Comparison of ENCODE assay signal across 8 mouse cellular contexts in the genomic region with DNA sequence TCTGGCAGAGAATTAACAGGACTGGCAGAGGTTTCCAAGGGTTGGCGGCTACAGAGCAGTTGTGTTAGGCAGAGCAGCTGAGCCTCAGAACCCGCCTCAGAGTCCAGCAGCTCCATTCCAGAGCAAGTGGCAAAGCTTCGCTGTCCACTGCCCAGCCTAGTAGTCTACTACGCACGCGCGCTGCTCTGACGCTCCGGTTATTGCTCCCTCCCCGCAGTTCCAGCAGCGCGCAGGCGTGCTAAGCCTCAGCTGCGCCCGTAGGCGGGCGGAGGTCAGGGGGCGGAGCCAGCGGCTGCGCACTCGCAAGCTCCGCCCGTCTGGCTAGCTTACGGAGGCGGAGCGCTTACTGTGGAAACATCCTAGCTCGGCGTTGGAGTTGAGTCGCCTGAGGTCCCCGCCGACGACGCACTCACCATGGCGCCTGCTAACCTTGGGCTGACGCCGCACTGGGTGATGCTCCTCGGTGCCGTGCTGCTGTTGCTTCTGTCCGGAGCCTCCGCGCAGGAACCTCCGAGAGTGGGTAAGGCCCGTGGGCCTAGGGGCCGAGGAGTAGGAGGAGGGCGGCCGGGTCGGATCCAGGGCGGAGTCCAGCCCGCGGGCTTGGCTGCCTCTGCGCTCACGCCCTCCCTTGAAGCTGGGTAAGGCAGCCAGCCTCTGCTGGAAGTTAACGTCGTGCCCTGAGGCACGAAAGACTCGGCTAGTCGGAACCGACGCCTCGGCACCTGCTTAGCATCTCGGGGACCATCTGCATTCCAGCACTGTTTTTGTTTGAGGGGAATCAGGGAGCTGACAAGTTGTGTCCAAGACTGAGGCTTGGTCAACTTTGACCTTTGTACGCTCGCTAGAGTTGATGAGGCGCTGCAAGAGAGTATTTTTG. TPM values are rescaled to one million over a fixed set of nuclear protein-coding genes. Genes with fewer than 3 reads are reported as not detected.
DNase-seq lines count a peak whose midpoint lies in the region; ATAC-seq and TF ChIP-seq lines count a peak whose summit lies in the region.

A gene (plus strand): TSS at position 313 of the 877 bp plus-strand sequence.

- TF ChIP-seq POLR2A in MEL (IDR thresholded peaks at IDR 0.05; ENCODE audit: control insufficient read depth in 1 of 2, insufficient read depth in 1 of 2, low read depth in 1 of 2, low read length in 2 of 2, poor library complexity in 1 of 2): peak; percentile 84 to 92
- TF ChIP-seq POLR2A in cerebellum, adult 2 months (IDR thresholded peaks at IDR 0.05; ENCODE audit: borderline replicate concordance, insufficient read depth, low read length): peak; percentile 95

- peak; percentile 99 for ATAC-seq in forebrain, postnatal 0 days
- peak; percentile 96 for ATAC-seq in lung, embryonic 15.5 days (ENCODE audit: borderline replicate concordance, extremely low read depth, low FRiP score, low TSS enrichment)

- H3K36me3 ChIP-seq in MEL (ENCODE audit: control insufficient read depth in 1 of 2, insufficient read depth in 2 of 2, low read length in 2 of 2): peaks cover 0 to 22% of the 10 kb centered on the region in 2 experiments; a peak in 2 of 4 replicates
- H3K36me3 ChIP-seq in forebrain, postnatal 0 days (ENCODE audit: insufficient read depth): no peaks in the 10 kb centered on the region
- no peaks in the 10 kb centered on the region for H3K36me3 ChIP-seq in lung, embryonic 15.5 days

- WGBS in cerebellum, adult 2 months: under 1% methylated on average over 64 of the region's 64 CpGs
- WGBS in forebrain, postnatal 0 days: under 1% methylated on average over 64 of the region's 64 CpGs
- under 1% methylated on average over 64 of the region's 64 CpGs for WGBS in lung, embryonic 15.5 days

- H3K9me3 ChIP-seq in MEL (replicated peaks; ENCODE audit: insufficient read depth, low read length): no peaks in the 10 kb centered on the region
- H3K9me3 ChIP-seq in forebrain, postnatal 0 days (ENCODE audit: low read length): no peaks in the 10 kb centered on the region
- no peaks in the 10 kb centered on the region for H3K9me3 ChIP-seq in lung, embryonic 15.5 days

- peak within 1 kb of the TSS; percentile 87 for H3K9ac ChIP-seq in MEL (ENCODE audit: control insufficient read depth, low read depth, low read length, poor library complexity, severe bottlenecking)
- peak within 1 kb of the TSS; percentile 85 for H3K9ac ChIP-seq in forebrain, postnatal 0 days
- H3K9ac ChIP-seq in lung, embryonic 15.5 days: peak within 1 kb of the TSS; percentile 81

- no peaks in the 10 kb centered on the region for H3K27me3 ChIP-seq in MEL (ENCODE audit: control insufficient read depth in 1 of 2, insufficient read depth in 2 of 2, low read length in 2 of 2)
- no peaks in the 10 kb centered on the region for H3K27me3 ChIP-seq in cerebellum, adult 2 months (ENCODE audit: control insufficient read depth, insufficient read depth, low read length)
- no peaks in the 10 kb centered on the region for H3K27me3 ChIP-seq in forebrain, postnatal 0 days (ENCODE audit: insufficient read depth, low read length)
- H3K27me3 ChIP-seq in lung, embryonic 15.5 days: no peaks in the 10 kb centered on the region

- TF ChIP-seq EP300 in MEL (IDR thresholded peaks at IDR 0.05; ENCODE audit: low read depth in 1 of 2, low read length in 2 of 2): no peak

- H3K79me2 ChIP-seq in MEL (ENCODE audit: control insufficient read depth, insufficient read depth, low read length, poor library complexity): peaks cover 20% of the 10 kb centered on the region

- no peak for TF ChIP-seq CTCF in MEL (IDR thresholded peaks at IDR 0.05 in 2 of 3, conservative IDR thresholded peaks at IDR 0.05 in 1 of 3; ENCODE audit: control insufficient read depth in 1 of 3, insufficient read depth in 1 of 3, low read depth in 2 of 3, low read length in 3 of 3, poor library complexity in 1 of 3, severe bottlenecking in 1 of 3)
- TF ChIP-seq CTCF in cerebellum, adult 2 months (IDR thresholded peaks at IDR 0.05; ENCODE audit: borderline replicate concordance, insufficient read depth, low read depth, low read length): no peak
- no peak for TF ChIP-seq CTCF in forebrain, postnatal 0 days (IDR thresholded peaks at IDR 0.05; ENCODE audit: low read depth)

- H3K4me3 ChIP-seq in MEL (ENCODE audit: control insufficient read depth in 1 of 2, insufficient read depth in 1 of 2, low read depth in 2 of 2, low read length in 2 of 2): peak within 1 kb of the TSS; percentile 84 to 91
- H3K4me3 ChIP-seq in cerebellum, adult 2 months (replicated peaks; ENCODE audit: insufficient read depth, low read depth, low read length): peak within 1 kb of the TSS; percentile 69
- H3K4me3 ChIP-seq in forebrain, postnatal 0 days (ENCODE audit: low read depth, low read length): peak within 1 kb of the TSS; percentile 72
- H3K4me3 ChIP-seq in lung, embryonic 15.5 days: peak within 1 kb of the TSS; percentile 76

- H3K4me2 ChIP-seq in forebrain, postnatal 0 days (ENCODE audit: low read depth): peak within 1 kb of the TSS; percentile 79
- peak within 1 kb of the TSS; percentile 64 for H3K4me2 ChIP-seq in lung, embryonic 15.5 days

- H3K27ac ChIP-seq in MEL (ENCODE audit: control insufficient read depth, low read depth, low read length): peak within 1 kb of the TSS; percentile 76
- H3K27ac ChIP-seq in cerebellum, adult 2 months (ENCODE audit: insufficient read depth, low read length): peak within 1 kb of the TSS; percentile 73
- peak within 1 kb of the TSS; percentile 87 for H3K27ac ChIP-seq in forebrain, postnatal 0 days (ENCODE audit: low read depth, low read length)
- peak within 1 kb of the TSS; percentile 93 for H3K27ac ChIP-seq in lung, embryonic 15.5 days

- peaks cover 9 to 26% of the 10 kb centered on the region in 2 experiments for H3K4me1 ChIP-seq in MEL (ENCODE audit: control insufficient read depth in 1 of 2, insufficient read depth in 2 of 2, low read length in 2 of 2)
- H3K4me1 ChIP-seq in cerebellum, adult 2 months (ENCODE audit: control insufficient read depth, insufficient read depth, low read length): peaks cover 8% of the 10 kb centered on the region
- peaks cover 14% of the 10 kb centered on the region for H3K4me1 ChIP-seq in forebrain, postnatal 0 days (ENCODE audit: insufficient read depth)
- peaks cover 24% of the 10 kb centered on the region for H3K4me1 ChIP-seq in lung, embryonic 15.5 days

- DNase-seq in MEL (ENCODE audit: low read depth, low spot score): peak; percentile 98
- DNase-seq in cerebellum, adult 2 months: peak; percentile 94 to 97
- DNase-seq in forebrain, postnatal 0 days: peak; percentile 99
- peak; percentile 97 for DNase-seq in heart, postnatal 4 days
- peak; percentile 91 to 94 for DNase-seq in layer of hippocampus, adult 8-10 months (ENCODE audit: low spot score in 2 of 2)
- DNase-seq in ovary, adult 18-20 months (ENCODE audit: low spot score): peak; percentile 96
- peak; percentile 99 for DNase-seq in thymus, postnatal 0 days (ENCODE audit: low spot score)

- TF ChIP-seq RAD21 in MEL (IDR thresholded peaks at IDR 0.05; ENCODE audit: low read depth, low read length): no peak

TF ChIP-seq in MEL, 35 proteins besides CTCF, POLR2A, EP300 and RAD21 (continues in another document):
- TF ChIP-seq NRF1 (IDR thresholded peaks at IDR 0.05; ENCODE audit: insufficient read depth, low read depth, low read length, poor library complexity, severe bottlenecking): peak; percentile 94
- no peak for TF ChIP-seq MAFK (IDR thresholded peaks at IDR 0.05; ENCODE audit: borderline replicate concordance, low read depth, low read length)
- peak; percentile 80; the same call in 1 of the 2 replicates for TF ChIP-seq ZMIZ1 (IDR thresholded peaks at IDR 0.05; ENCODE audit: low read depth, low read length)
- no peak for TF ChIP-seq MYB (IDR thresholded peaks at IDR 0.05; ENCODE audit: low read depth, low read length)
- TF ChIP-seq E2F4 (IDR thresholded peaks at IDR 0.05; ENCODE audit: borderline replicate concordance, low read depth, low read length): no peak
- no peak; the same call in 1 of the 2 replicates for TF ChIP-seq SIN3A (IDR thresholded peaks at IDR 0.05; ENCODE audit: low read length)
- peak; percentile 94 for TF ChIP-seq POLR2AphosphoS2 (IDR thresholded peaks at IDR 0.05; ENCODE audit: low read length)
- TF ChIP-seq CHD2 (IDR thresholded peaks at IDR 0.05; ENCODE audit: low read length): no peak
- TF ChIP-seq USF2 (IDR thresholded peaks at IDR 0.05; ENCODE audit: borderline replicate concordance in 1 of 2, insufficient read depth in 1 of 2, low read depth in 1 of 2, low read length in 2 of 2): no peak
- TF ChIP-seq MXI1 (IDR thresholded peaks at IDR 0.05; ENCODE audit: low read depth, low read length): peak; percentile 65; the same call in 1 of the 2 replicates
- no peak for TF ChIP-seq BHLHE40 (IDR thresholded peaks at IDR 0.05; ENCODE audit: borderline replicate concordance, low read depth, low read length)
- no peak for TF ChIP-seq RCOR1 (IDR thresholded peaks at IDR 0.05; ENCODE audit: low read depth, low read length)
- TF ChIP-seq MAX (IDR thresholded peaks at IDR 0.05; ENCODE audit: low read length): no peak; the same call in 1 of the 2 replicates
- TF ChIP-seq POLR2AphosphoS5 (IDR thresholded peaks at IDR 0.05; ENCODE audit: borderline replicate concordance, low read depth, low read length): no peak
- no peak for TF ChIP-seq SMC3 (IDR thresholded peaks at IDR 0.05; ENCODE audit: low read depth, low read length)
- 0 out of 2 replicates have a peak, but pooled peaks have one; percentile 3 for TF ChIP-seq ZKSCAN1 (IDR thresholded peaks at IDR 0.05; ENCODE audit: low read depth, low read length)
- TF ChIP-seq GATA1 (IDR thresholded peaks at IDR 0.05; ENCODE audit: low read depth, low read length): no peak
- TF ChIP-seq MAZ (IDR thresholded peaks at IDR 0.05; ENCODE audit: low read depth, low read length): peak; percentile 72; the same call in 1 of the 2 replicates
- TF ChIP-seq TBP (IDR thresholded peaks at IDR 0.05; ENCODE audit: low read depth, low read length): peak; percentile 87
- no peak for TF ChIP-seq MYC (IDR thresholded peaks at IDR 0.05; ENCODE audit: low read depth, low read length)
- no peak for TF ChIP-seq GABPA (IDR thresholded peaks at IDR 0.05; ENCODE audit: low read depth, low read length)

RNA-seq across cellular contexts. Expression of the gene that starts here (rescaled TPM):
- 41.1 and 50.4 TPM in 2 replicates for total RNA-seq in MEL (2012; rRNA removed)
- polyA plus RNA-seq in MEL (2012; ENCODE audit: insufficient read depth in 1 of 2, insufficient read length in 2 of 2, low read depth in 1 of 2, low replicate concordance in 2 of 2, missing spikeins in 1 of 2): 10 to 100 TPM in 1 of 2 experiments, not detected in 1; 53.1 TPM
- 113 and 118 TPM in 2 replicates for polyA plus RNA-seq in cerebellum, adult 2 months (2012; rRNA removed)
- 69.6 and 98.3 TPM in 2 replicates for total RNA-seq in forebrain, postnatal 0 days (2014; rRNA removed)
- 67.1 and 74.2 TPM in 2 replicates for polyA plus RNA-seq in forebrain, postnatal 0 days (2015; fragmentation: Nextera tagmentation; extraction: Ambion mirVana)
- total RNA-seq in heart, postnatal 4 days (2021): 100 to 1,000 TPM; 113 to 119 TPM
- total RNA-seq in layer of hippocampus, adult 8-10 months (2022): 10 to 100 TPM; 79.3 to 96.1 (median 86.9) TPM
- 118 and 122 TPM in 2 replicates for polyA plus RNA-seq in lung, embryonic 15.5 days (2015; fragmentation: Nextera tagmentation; extraction: Ambion mirVana)
- polyA plus RNA-seq in thymus, postnatal 0 days (2015; fragmentation: Nextera tagmentation; extraction: Ambion mirVana): 79.8 and 85.6 TPM in 2 replicates

Comparison
In these comparisons a context has a peak if more than half of its experiments do, and no peak if none do; other contexts are left out.
1. Peak in every context shown above with its lines: DNase-seq, ATAC-seq, H3K4me3 ChIP-seq and H3K27ac ChIP-seq.